Mouse (Mus musculus): ENCODE data around the gene Hist3h2a. TPM values are rescaled to one million over a fixed set of nuclear protein-coding genes. Genes with fewer than 3 reads are reported as not detected.
A peak's percentile ranks its signal among the peaks of the same experiment; 100 is the strongest.

Hist3h2a gene
- polyA plus RNA-seq, 1 experiment from 2014 or later = 15.5 TPM

- Histone ChIP-seq H3K27me3 (ENCODE audit: insufficient read depth, poor library complexity, severe bottlenecking) (no peaks in the 10 kb centered on the region), H3K4me1 (peaks cover 61% of the 10 kb centered on the region), H3K27ac (peak overlapping the region; percentile 93), H3K9me3 (no peaks in the 10 kb centered on the region), H3K4me3 (peak overlapping the region; percentile 82), H3K36me3 (peaks cover 28% of the 10 kb centered on the region)
- WGBS = under 1% methylated on average over 21 of the region's 21 CpGs
- no peak for DNase-seq (ENCODE audit: low spot score)
Observed at GRCm38 (mm10) chr11:58977607-58978026, 23.1 kb downstream of the Hist3h2a start.

- peak; percentile 91 for DNase-seq (ENCODE audit: low spot score)
- WGBS = under 1% methylated on average over 64 of the region's 64 CpGs
- peak within 1 kb of the TSS; percentile 82 for H3K4me3 ChIP-seq
- no peaks in the 10 kb centered on the region for H3K9me3 ChIP-seq
- peak within 1 kb of the TSS; percentile 93 for H3K27ac ChIP-seq
- no peaks in the 10 kb centered on the region for H3K27me3 ChIP-seq (ENCODE audit: insufficient read depth, poor library complexity, severe bottlenecking)
- peaks cover 31% of the 10 kb centered on the region for H3K36me3 ChIP-seq
- peaks cover 67% of the 10 kb centered on the region for H3K4me1 ChIP-seq
Observed at GRCm38 (mm10) chr11:58978027-58978705, 23.7 kb downstream of the Hist3h2a start, which contains the start of gene Trim11. Trim11 (plus strand) TSS chr11:58978093.

- H3K4me1 ChIP-seq = peaks cover 72% of the 10 kb centered on the region
- H3K4me3 ChIP-seq = peak overlapping the region; percentile 82
- no peaks in the 10 kb centered on the region for H3K27me3 ChIP-seq (ENCODE audit: insufficient read depth, poor library complexity, severe bottlenecking)
- WGBS = 3% methylated on average over 5 of the region's 5 CpGs
- H3K27ac ChIP-seq = peak overlapping the region; percentile 93
- H3K36me3 ChIP-seq = peaks cover 36% of the 10 kb centered on the region
- no peaks in the 10 kb centered on the region for H3K9me3 ChIP-seq
- DNase-seq (ENCODE audit: low spot score) = no peak
Observed at GRCm38 (mm10) chr11:58978706-58979030, 24.2 kb downstream of the Hist3h2a start.

- Histone ChIP-seq H3K36me3 (peaks cover 38% of the 10 kb centered on the region), H3K27me3 (ENCODE audit: insufficient read depth, poor library complexity, severe bottlenecking) (no peaks in the 10 kb centered on the region), H3K27ac (peak overlapping the region; percentile 93), H3K9me3 (no peaks in the 10 kb centered on the region), H3K4me3 (peak overlapping the region; percentile 82), H3K4me1 (peaks cover 69% of the 10 kb centered on the region)
- no peak for DNase-seq (ENCODE audit: low spot score)
- 56% methylated on average over 3 of the region's 3 CpGs for WGBS
Observed at GRCm38 (mm10) chr11:58979183-58979582, 24.7 kb downstream of the Hist3h2a start.

GRCm38 (mm10) chr11:58979661-58980060 lies 25.2 kb downstream of the Hist3h2a start:
- 74% methylated on average over 7 of the region's 7 CpGs for WGBS
- peaks cover 38% of the 10 kb centered on the region for H3K36me3 ChIP-seq
- peaks cover 69% of the 10 kb centered on the region for H3K4me1 ChIP-seq
- DNase-seq (ENCODE audit: low spot score) = no peak
- H3K27me3 ChIP-seq (ENCODE audit: insufficient read depth, poor library complexity, severe bottlenecking) = no peaks in the 10 kb centered on the region
- H3K27ac ChIP-seq = peak overlapping the region; percentile 93
- H3K4me3 ChIP-seq = peak overlapping the region; percentile 82
- no peaks in the 10 kb centered on the region for H3K9me3 ChIP-seq

GRCm38 (mm10) chr11:58980381-58980990 lies 26.0 kb downstream of the Hist3h2a start:
- Histone ChIP-seq H3K36me3 (peaks cover 45% of the 10 kb centered on the region), H3K27me3 (ENCODE audit: insufficient read depth, poor library complexity, severe bottlenecking) (no peaks in the 10 kb centered on the region), H3K4me1 (peaks cover 77% of the 10 kb centered on the region), H3K27ac (peak overlapping the region; percentile 33; the same call in 1 of the 2 replicates), H3K9me3 (no peaks in the 10 kb centered on the region), H3K4me3 (peak overlapping the region; percentile 82; the same call in 1 of the 2 replicates)
- no peak for DNase-seq (ENCODE audit: low spot score)
- WGBS = 61% methylated on average over 5 of the region's 5 CpGs

GRCm38 (mm10) chr11:58981541-58982447 lies 27.3 kb downstream of the Hist3h2a start:
- peaks cover 57% of the 10 kb centered on the region for H3K36me3 ChIP-seq
- DNase-seq (ENCODE audit: low spot score) = no peak
- 54% methylated on average over 14 of the region's 14 CpGs for WGBS
- H3K4me3 ChIP-seq = peak overlapping the region; percentile 22; the same call in 1 of the 2 replicates
- H3K4me1 ChIP-seq = peaks cover 86% of the 10 kb centered on the region
- H3K27me3 ChIP-seq (ENCODE audit: insufficient read depth, poor library complexity, severe bottlenecking) = no peaks in the 10 kb centered on the region
- H3K27ac ChIP-seq = peak overlapping the region; percentile 86
- H3K9me3 ChIP-seq = no peaks in the 10 kb centered on the region

- Histone ChIP-seq H3K27ac (peak overlapping the region; percentile 86), H3K36me3 (peaks cover 64% of the 10 kb centered on the region), H3K9me3 (no peaks in the 10 kb centered on the region), H3K4me3 (no peak overlapping the region; the same call in 1 of the 2 replicates), H3K4me1 (peaks cover 87% of the 10 kb centered on the region), H3K27me3 (ENCODE audit: insufficient read depth, poor library complexity, severe bottlenecking) (no peaks in the 10 kb centered on the region)
- no peak for DNase-seq (ENCODE audit: low spot score)
- WGBS = 84% methylated on average over 18 of the region's 18 CpGs
Observed at GRCm38 (mm10) chr11:58982471-58983097, 28.1 kb downstream of the Hist3h2a start.

- H3K4me1 ChIP-seq = peaks cover 97% of the 10 kb centered on the region
Observed at GRCm38 (mm10) chr11:58983691-58984341, 29.3 kb downstream of the Hist3h2a start.

GRCm38 (mm10) chr11:58984657-58985056 lies 30.2 kb downstream of the Hist3h2a start:
- Histone ChIP-seq H3K4me3 (no peak overlapping the region), H3K27me3 (ENCODE audit: insufficient read depth, poor library complexity, severe bottlenecking) (no peaks in the 10 kb centered on the region), H3K9me3 (no peaks in the 10 kb centered on the region), H3K36me3 (peaks cover 85% of the 10 kb centered on the region), H3K27ac (peak overlapping the region; percentile 82), H3K4me1 (peaks cover 97% of the 10 kb centered on the region)
- no peak for DNase-seq (ENCODE audit: low spot score)
- WGBS = 81% methylated on average over 7 of the region's 7 CpGs

More at GRCm38 (mm10) chr11:58983691-58984341, 29.3 kb downstream of the Hist3h2a start:
- 54% methylated on average over 6 of the region's 6 CpGs for WGBS
- Histone ChIP-seq H3K9me3 (no peaks in the 10 kb centered on the region), H3K27me3 (ENCODE audit: insufficient read depth, poor library complexity, severe bottlenecking) (no peaks in the 10 kb centered on the region), H3K4me3 (peak overlapping the region; percentile 29), H3K27ac (peak overlapping the region; percentile 86), H3K36me3 (peaks cover 76% of the 10 kb centered on the region)
- peak; percentile 88 for DNase-seq (ENCODE audit: low spot score)

- DNase-seq (ENCODE audit: low spot score) = no peak
- 71% methylated on average over 3 of the region's 3 CpGs for WGBS
- Histone ChIP-seq H3K27me3 (ENCODE audit: insufficient read depth, poor library complexity, severe bottlenecking) (no peaks in the 10 kb centered on the region), H3K4me3 (no peak overlapping the region), H3K9me3 (no peaks in the 10 kb centered on the region), H3K27ac (peak overlapping the region; percentile 82), H3K36me3 (peaks cover 92% of the 10 kb centered on the region), H3K4me1 (peaks cover 97% of the 10 kb centered on the region)
Observed at GRCm38 (mm10) chr11:58985299-58985917, 30.9 kb downstream of the Hist3h2a start.

Data from heart, embryonic 10.5 days (tissue).